Mouse (Mus musculus): ENCODE measurements at regions not wholly inside any gene's neighbourhood (a gene's known extent, or its start where the extent isn't known, plus 50 kb on each side); places are given as distances from the start of the nearest gene placed in this dataset.

GRCm38 (mm10) chr16:31601278-31601677 lies 62.0 kb upstream of the Dlg1 start:
- H3K9ac ChIP-seq: no peak overlapping the region
- ATAC-seq (ENCODE audit: insufficient number of reproducible peaks, low FRiP score): no peak
- H3K4me1 ChIP-seq (replicated peaks): peaks cover 23% of the 10 kb centered on the region
- H3K9me3 ChIP-seq (replicated peaks): no peaks in the 10 kb centered on the region
- H3K27me3 ChIP-seq (replicated peaks): no peaks in the 10 kb centered on the region
- no peaks in the 10 kb centered on the region for H3K36me3 ChIP-seq
- no peak overlapping the region for H3K27ac ChIP-seq (ENCODE audit: poor library complexity, severe bottlenecking)
- 89% methylated on average over 3 of the region's 3 CpGs for WGBS
- no peak overlapping the region for H3K4me2 ChIP-seq
- no peak overlapping the region for H3K4me3 ChIP-seq

GRCm38 (mm10) chr16:31603185-31603584 lies 60.1 kb upstream of the Dlg1 start:
- H3K9ac ChIP-seq: no peak overlapping the region
- H3K4me3 ChIP-seq: no peak overlapping the region
- no peaks in the 10 kb centered on the region for H3K27me3 ChIP-seq (replicated peaks)
- ATAC-seq (ENCODE audit: insufficient number of reproducible peaks, low FRiP score): no peak
- no peaks in the 10 kb centered on the region for H3K9me3 ChIP-seq (replicated peaks)
- H3K27ac ChIP-seq (ENCODE audit: poor library complexity, severe bottlenecking): no peak overlapping the region
- peaks cover 21% of the 10 kb centered on the region for H3K4me1 ChIP-seq (replicated peaks)
- H3K4me2 ChIP-seq: no peak overlapping the region
- WGBS: 70% methylated on average over 11 of the region's 11 CpGs
- H3K36me3 ChIP-seq: no peaks in the 10 kb centered on the region

- ATAC-seq (ENCODE audit: insufficient number of reproducible peaks, low FRiP score): peak; percentile 84
- H3K4me2 ChIP-seq: no peak overlapping the region
- H3K27me3 ChIP-seq (replicated peaks): no peaks in the 10 kb centered on the region
- 61% methylated on average over 11 of the region's 11 CpGs for WGBS
- H3K36me3 ChIP-seq: no peaks in the 10 kb centered on the region
- no peak overlapping the region for H3K4me3 ChIP-seq
- no peak overlapping the region for H3K9ac ChIP-seq
- no peaks in the 10 kb centered on the region for H3K9me3 ChIP-seq (replicated peaks)
- H3K27ac ChIP-seq (ENCODE audit: poor library complexity, severe bottlenecking): peak overlapping the region; percentile 69
- H3K4me1 ChIP-seq (replicated peaks): peaks cover 14% of the 10 kb centered on the region
These were observed 56.7 kb upstream of the Dlg1 start for GRCm38 (mm10) chr16:31606389-31607177.

GRCm38 (mm10) chr16:31608964-31609363 lies 54.3 kb upstream of the Dlg1 start:
- Histone ChIP-seq H3K9me3 (replicated peaks) (no peaks in the 10 kb centered on the region), H3K4me1 (replicated peaks) (peaks cover 14% of the 10 kb centered on the region), H3K9ac (no peak overlapping the region), H3K27ac (ENCODE audit: poor library complexity, severe bottlenecking) (peak overlapping the region; percentile 52; the same call in 1 of the 2 replicates), H3K36me3 (no peaks in the 10 kb centered on the region), H3K4me2 (no peak overlapping the region), H3K27me3 (replicated peaks) (no peaks in the 10 kb centered on the region), H3K4me3 (no peak overlapping the region)
- 82% methylated on average over 7 of the region's 7 CpGs for WGBS
- no peak for ATAC-seq (ENCODE audit: insufficient number of reproducible peaks, low FRiP score)

GRCm38 (mm10) chr16:31609394-31610172 lies 53.7 kb upstream of the Dlg1 start:
- peak; percentile 59; the same call in 1 of the 2 replicates for ATAC-seq (ENCODE audit: insufficient number of reproducible peaks, low FRiP score)
- Histone ChIP-seq H3K4me1 (replicated peaks) (peaks cover 14% of the 10 kb centered on the region), H3K27ac (ENCODE audit: poor library complexity, severe bottlenecking) (peak overlapping the region; percentile 52; the same call in 1 of the 2 replicates), H3K36me3 (no peaks in the 10 kb centered on the region), H3K27me3 (replicated peaks) (no peaks in the 10 kb centered on the region), H3K4me2 (no peak overlapping the region), H3K4me3 (no peak overlapping the region), H3K9ac (no peak overlapping the region), H3K9me3 (replicated peaks) (no peaks in the 10 kb centered on the region)
- 59% methylated on average over 10 of the region's 10 CpGs for WGBS

Data from heart, embryonic 12.5 days (tissue).